24 mouse cellular contexts compared by ENCODE assay signal in genomic region chr8:25407862-25408261, GRCm38 (mm10).
DNase-seq lines count a peak whose midpoint lies in the region; ATAC-seq and TF ChIP-seq lines count a peak whose summit lies in the region.
"Had no signal": no experiment of that assay in that cellular context is flagged by ENCODE, and none has a peak within 500 bp of the region (broad histone marks: within the 10 kb centered on the region; RNA-seq: fewer than 3 reads in every experiment).

No protein-coding gene starts in this region.

- no peaks in the 10 kb centered on the region; the same call in 1 of the 2 replicates for H3K9me3 ChIP-seq in kidney, embryonic 14.5 days (ENCODE audit: control insufficient read depth, low read length)
- H3K9me3 ChIP-seq in kidney, embryonic 16.5 days (ENCODE audit: low read length) = no peaks in the 10 kb centered on the region
- H3K9me3 ChIP-seq: embryonic facial prominence, embryonic 10.5 days; embryonic facial prominence, embryonic 12.5 days; forebrain, embryonic 13.5 days; forebrain, embryonic 15.5 days; G1E had no signal

- no peak for TF ChIP-seq POLR2A in kidney, adult 2 months (IDR thresholded peaks at IDR 0.05; ENCODE audit: low read depth, low read length)

- 55% methylated on average over 5 of the region's 5 CpGs for WGBS in kidney, adult 2 months
- 47% methylated on average over 5 of the region's 5 CpGs for WGBS in kidney, embryonic 14.5 days
- 51% methylated on average over 5 of the region's 5 CpGs for WGBS in kidney, embryonic 16.5 days

- peak; percentile 8 for DNase-seq in kidney, adult 2 months
- DNase-seq in kidney, adult 18-20 months = no peak
- DNase-seq in kidney, adult 11 months = no peak
- no peak for DNase-seq in kidney, postnatal 36 days
- DNase-seq: adrenal gland, adult 8-10 months; adrenal gland, postnatal 14 days; adrenal gland, postnatal 36 days; B cell, adult 2 months; cerebellum, adult 11-12 months; cerebellum, adult 2 months; cerebellum, adult 9-10 months; cerebellum, postnatal 10 days; cerebellum, postnatal 25 days had no signal

- ATAC-seq in kidney, embryonic 14.5 days (ENCODE audit: low FRiP score, low TSS enrichment) = peak; percentile 55; the same call in 1 of the 2 replicates
- peak; percentile 63 for ATAC-seq in kidney, embryonic 16.5 days (ENCODE audit: low FRiP score, low TSS enrichment)
- ATAC-seq: activated CD4-positive, CD25-positive, alpha-beta regulatory T cell, adult 4 months; CD4-positive, CD25-positive, alpha-beta regulatory T cell, adult 4 months; forebrain, embryonic 13.5 days; forebrain, embryonic 15.5 days; Patski had no signal

- TF ChIP-seq CTCF in kidney, adult 2 months (conservative IDR thresholded peaks at IDR 0.05; ENCODE audit: insufficient read depth, insufficient read length, low read depth, low read length) = no peak

- H3K4me2 ChIP-seq in kidney, embryonic 14.5 days (replicated peaks; ENCODE audit: low read depth, low read length) = no peak overlapping the region
- H3K4me2 ChIP-seq in kidney, embryonic 16.5 days (replicated peaks; ENCODE audit: low read depth, low read length) = no peak overlapping the region
- H3K4me2 ChIP-seq: embryonic facial prominence, embryonic 12.5 days; forebrain, embryonic 13.5 days; forebrain, embryonic 15.5 days had no signal

- no peaks in the 10 kb centered on the region for H3K36me3 ChIP-seq in kidney, adult 2 months (ENCODE audit: control insufficient read depth, insufficient read depth, low read length)
- no peaks in the 10 kb centered on the region for H3K36me3 ChIP-seq in kidney, embryonic 14.5 days (ENCODE audit: control insufficient read depth, insufficient read depth, low read length)
- no peaks in the 10 kb centered on the region for H3K36me3 ChIP-seq in kidney, embryonic 16.5 days (ENCODE audit: insufficient read depth, low read length)
- H3K36me3 ChIP-seq: embryonic facial prominence, embryonic 10.5 days; embryonic facial prominence, embryonic 12.5 days; forebrain, embryonic 15.5 days; G1E had no signal

- H3K4me1 ChIP-seq in kidney, adult 2 months (ENCODE audit: control insufficient read depth, insufficient read depth, low read length) = no peaks in the 10 kb centered on the region
- H3K4me1 ChIP-seq in kidney, embryonic 14.5 days (ENCODE audit: control insufficient read depth, insufficient read depth, low read length) = no peaks in the 10 kb centered on the region
- H3K4me1 ChIP-seq in kidney, embryonic 16.5 days (ENCODE audit: insufficient read depth, low read length) = no peaks in the 10 kb centered on the region; the same call in 1 of the 2 replicates
- H3K4me1 ChIP-seq: embryonic facial prominence, embryonic 10.5 days; embryonic facial prominence, embryonic 12.5 days; forebrain, embryonic 13.5 days; forebrain, embryonic 15.5 days had no signal

- no peak overlapping the region for H3K27ac ChIP-seq in kidney, adult 2 months (ENCODE audit: insufficient read depth, low read depth, low read length)
- no peak overlapping the region for H3K27ac ChIP-seq in kidney, embryonic 14.5 days (ENCODE audit: low read depth, low read length)
- H3K27ac ChIP-seq in kidney, embryonic 16.5 days (ENCODE audit: low read length) = peak overlapping the region; percentile 67
- H3K27ac ChIP-seq: embryonic facial prominence, embryonic 10.5 days; embryonic facial prominence, embryonic 12.5 days; forebrain, embryonic 13.5 days; forebrain, embryonic 15.5 days had no signal

- no peak overlapping the region for H3K9ac ChIP-seq in kidney, embryonic 14.5 days (ENCODE audit: low read depth, low read length)
- no peak overlapping the region for H3K9ac ChIP-seq in kidney, embryonic 16.5 days (replicated peaks; ENCODE audit: low read length)
- H3K9ac ChIP-seq: embryonic facial prominence, embryonic 12.5 days; forebrain, embryonic 13.5 days; forebrain, embryonic 15.5 days had no signal

- H3K4me3 ChIP-seq in kidney, adult 2 months (ENCODE audit: insufficient read depth, low read depth, low read length) = no peak overlapping the region
- H3K4me3 ChIP-seq in kidney, embryonic 14.5 days (ENCODE audit: low read length) = no peak overlapping the region
- no peak overlapping the region for H3K4me3 ChIP-seq in kidney, embryonic 16.5 days (ENCODE audit: low read length)
- H3K4me3 ChIP-seq: embryonic facial prominence, embryonic 10.5 days; embryonic facial prominence, embryonic 12.5 days; forebrain, embryonic 13.5 days; forebrain, embryonic 15.5 days had no signal

- no peaks in the 10 kb centered on the region for H3K27me3 ChIP-seq in kidney, adult 2 months (replicated peaks; ENCODE audit: control insufficient read depth, insufficient read depth, low read length)
- no peaks in the 10 kb centered on the region for H3K27me3 ChIP-seq in kidney, embryonic 14.5 days (ENCODE audit: control insufficient read depth, insufficient read depth, low read length)
- H3K27me3 ChIP-seq in kidney, embryonic 16.5 days (ENCODE audit: insufficient read depth, low read length) = no peaks in the 10 kb centered on the region
- H3K27me3 ChIP-seq: CH12.LX; embryonic facial prominence, embryonic 12.5 days; forebrain, embryonic 13.5 days; forebrain, embryonic 15.5 days; Patski had no signal
